Mouse (Mus musculus): ENCODE results near the gene Chrm4.

GRCm38 (mm10) chr2:91967962-91968361 lies 40.9 kb downstream of the Chrm4 start:
- TF ChIP-seq CTCF (IDR thresholded peaks at IDR 0.05; ENCODE audit: borderline replicate concordance, extremely low read depth, insufficient read depth, insufficient read length) (no peak), POLR2A (IDR thresholded peaks at IDR 0.05; ENCODE audit: borderline replicate concordance, extremely low read depth, insufficient read depth, insufficient read length, poor library complexity, severe bottlenecking) (no peak)
